Mouse (Mus musculus): ENCODE results near the gene Armc12.

Gene Armc12

GRCm38 (mm10) chr17:28588591-28588990, 58.0 kb downstream of the Armc12 start:
- no peak for DNase-seq (ENCODE audit: low spot score in 2 of 2)
